Mouse (Mus musculus): ENCODE data around the gene Mindy1. TPM values are rescaled to one million over a fixed set of nuclear protein-coding genes. Genes with fewer than 3 reads are reported as not detected.

The Mindy1 gene
- polyA plus RNA-seq, 1 experiment from 2014 or later = 42.9 TPM

DNA sequence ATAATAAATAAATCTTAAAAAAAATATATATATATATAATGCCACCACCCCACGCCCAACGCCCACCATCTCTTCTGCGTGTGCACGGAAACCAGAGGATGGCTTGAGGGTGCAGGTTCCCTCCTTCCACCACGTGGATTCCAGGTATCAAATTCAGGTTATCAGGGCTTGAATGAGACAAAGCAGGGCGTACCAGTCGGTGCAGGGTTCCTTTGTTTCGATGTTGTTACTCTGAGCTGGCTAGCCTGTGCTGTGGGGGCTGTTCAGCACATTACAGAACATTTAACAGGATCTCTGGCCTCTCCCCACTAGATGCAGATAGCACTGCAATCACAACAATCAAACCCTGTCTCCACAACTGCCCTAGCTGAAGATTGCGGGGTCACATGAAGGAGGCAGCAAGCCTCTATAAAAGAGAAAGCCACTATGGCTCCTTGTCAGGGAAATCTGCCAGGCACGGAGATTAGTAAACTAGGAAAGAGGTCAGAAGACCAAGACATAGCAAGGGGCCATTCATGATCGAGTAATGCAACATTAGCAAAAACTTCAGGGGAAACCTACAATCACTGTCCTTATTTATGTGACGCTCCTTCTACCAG is 10.3 kb upstream of the Mindy1 start:
- ATAC-seq (ENCODE audit: insufficient number of reproducible peaks, insufficient read depth, low FRiP score, low TSS enrichment, low read depth) = no peak

DNA sequence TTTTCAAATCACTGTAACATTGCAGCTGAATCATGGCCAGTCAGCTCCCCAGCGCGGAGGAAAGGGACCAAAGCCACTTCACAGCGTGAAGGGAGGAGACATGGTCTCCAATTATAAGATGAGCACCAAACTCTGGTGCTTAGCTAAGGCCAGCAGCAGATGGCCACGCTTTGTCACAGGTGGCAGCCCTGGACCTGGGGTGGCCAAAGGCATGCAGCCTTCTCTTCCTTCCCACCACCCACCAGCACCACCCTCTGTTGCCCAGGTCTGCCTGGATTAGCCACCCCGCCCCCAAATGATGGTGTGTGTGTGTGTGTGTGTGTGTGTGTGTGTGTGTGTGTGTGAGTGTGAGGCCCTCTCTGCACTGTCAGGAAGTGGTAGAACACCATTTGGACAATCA is 7.7 kb upstream of the Mindy1 start:
- no peak overlapping the region for H3K4me3 ChIP-seq
- H3K9me3 ChIP-seq = no peaks in the 10 kb centered on the region
- H3K4me1 ChIP-seq = no peaks in the 10 kb centered on the region
- 91% methylated on average over 5 of the region's 5 CpGs for WGBS
- peaks cover 11% of the 10 kb centered on the region for H3K36me3 ChIP-seq
- H3K27ac ChIP-seq = no peak overlapping the region
- H3K9ac ChIP-seq = no peak overlapping the region
- ATAC-seq (ENCODE audit: insufficient number of reproducible peaks, insufficient read depth, low FRiP score, low TSS enrichment, low read depth) = no peak
- no peaks in the 10 kb centered on the region for H3K27me3 ChIP-seq
- H3K4me2 ChIP-seq = no peak overlapping the region

More for the DNA sequence above, 10.3 kb upstream of the Mindy1 start:
- Histone ChIP-seq H3K36me3 (peaks cover 37% of the 10 kb centered on the region), H3K27ac (no peak overlapping the region), H3K27me3 (no peaks in the 10 kb centered on the region), H3K4me2 (no peak overlapping the region), H3K4me3 (no peak overlapping the region), H3K9me3 (no peaks in the 10 kb centered on the region), H3K9ac (no peak overlapping the region), H3K4me1 (no peaks in the 10 kb centered on the region)
- 82% methylated on average over 12 of the region's 12 CpGs for WGBS

DNA sequence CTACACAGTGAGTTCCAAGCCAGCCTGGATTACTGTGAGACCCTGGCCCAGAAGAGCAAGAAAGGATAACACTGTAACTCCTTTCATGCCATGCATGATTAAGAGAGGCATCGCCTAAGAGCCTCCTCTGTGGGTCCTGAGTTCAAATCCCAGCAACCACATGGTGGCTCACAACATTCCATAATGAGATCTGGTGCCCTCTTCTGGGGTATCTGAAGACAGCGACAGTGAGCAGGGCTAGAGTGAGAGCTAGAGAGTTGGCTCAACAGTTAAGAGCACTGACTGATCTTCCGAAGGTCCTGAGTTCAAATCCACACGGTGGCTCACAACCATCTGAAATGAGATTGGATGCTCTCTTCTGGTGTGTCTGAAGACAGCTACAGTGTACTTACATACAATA is 6.7 kb upstream of the Mindy1 start:
- Histone ChIP-seq H3K27ac (no peak overlapping the region), H3K36me3 (peaks cover 1% of the 10 kb centered on the region; the same call in 1 of the 2 replicates), H3K4me2 (no peak overlapping the region), H3K27me3 (no peaks in the 10 kb centered on the region), H3K4me3 (no peak overlapping the region), H3K4me1 (no peaks in the 10 kb centered on the region), H3K9ac (no peak overlapping the region), H3K9me3 (no peaks in the 10 kb centered on the region)
- WGBS = 90% methylated on average over 4 of the region's 4 CpGs
- ATAC-seq (ENCODE audit: insufficient number of reproducible peaks, insufficient read depth, low FRiP score, low TSS enrichment, low read depth) = no peak

DNA sequence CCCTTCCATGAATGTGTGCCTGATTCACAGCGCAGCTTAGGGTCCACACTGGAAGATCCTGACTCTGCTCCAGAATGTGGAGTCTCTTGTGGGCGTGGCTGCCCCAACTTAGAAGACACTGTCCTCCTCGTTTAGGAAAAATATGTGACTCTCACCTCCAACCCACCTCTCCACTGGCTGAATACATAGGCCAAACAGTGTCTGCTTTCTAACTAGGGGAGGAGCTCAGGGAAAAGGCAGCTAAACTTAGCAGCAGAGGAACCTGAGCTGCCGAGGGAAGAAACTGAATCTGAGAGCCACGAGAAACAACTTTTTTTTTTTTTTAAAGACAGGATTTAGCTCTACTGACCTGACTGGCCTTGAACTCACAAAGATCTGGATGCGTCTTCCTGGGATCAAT is 6.0 kb upstream of the Mindy1 start:
- no peaks in the 10 kb centered on the region for H3K27me3 ChIP-seq
- no peak overlapping the region for H3K9ac ChIP-seq
- ATAC-seq (ENCODE audit: insufficient number of reproducible peaks, insufficient read depth, low FRiP score, low TSS enrichment, low read depth) = no peak
- 67% methylated on average over 6 of the region's 6 CpGs for WGBS
- H3K36me3 ChIP-seq = no peaks in the 10 kb centered on the region
- H3K4me2 ChIP-seq = no peak overlapping the region
- H3K4me3 ChIP-seq = no peak overlapping the region
- H3K27ac ChIP-seq = no peak overlapping the region
- H3K9me3 ChIP-seq = no peaks in the 10 kb centered on the region
- H3K4me1 ChIP-seq = no peaks in the 10 kb centered on the region

DNA sequence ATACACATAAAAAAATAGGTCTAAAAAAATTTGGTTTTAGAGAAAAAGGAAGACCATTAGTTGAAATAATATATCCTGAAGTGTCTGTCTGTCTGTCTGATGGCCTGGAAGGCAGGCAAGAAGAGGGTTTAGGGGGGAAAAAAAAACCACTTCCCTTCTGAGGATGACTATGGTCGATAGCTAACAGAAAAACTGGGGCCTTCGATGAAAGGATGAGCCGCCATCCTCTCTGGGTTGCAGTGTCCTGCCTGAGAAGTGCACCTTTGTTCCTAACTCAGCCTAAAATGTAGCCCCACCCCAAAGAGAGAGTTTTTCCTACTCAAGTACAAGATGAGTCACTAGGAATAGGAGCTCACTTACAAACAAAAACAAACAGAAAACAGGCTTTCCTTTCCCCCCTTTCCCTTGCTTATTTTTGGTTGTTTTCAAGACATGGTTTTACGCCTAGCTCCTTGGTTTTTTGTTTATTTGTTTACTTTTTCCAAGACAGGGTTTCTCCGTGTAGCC is 4.7 kb upstream of the Mindy1 start:
- H3K27me3 ChIP-seq = no peaks in the 10 kb centered on the region
- peaks cover 5% of the 10 kb centered on the region for H3K4me1 ChIP-seq
- no peak overlapping the region for H3K27ac ChIP-seq
- H3K9ac ChIP-seq = no peak overlapping the region
- no peak for ATAC-seq (ENCODE audit: insufficient number of reproducible peaks, insufficient read depth, low FRiP score, low TSS enrichment, low read depth)
- no peaks in the 10 kb centered on the region for H3K9me3 ChIP-seq
- no peak overlapping the region for H3K4me2 ChIP-seq
- H3K4me3 ChIP-seq = no peak overlapping the region
- 75% methylated on average over 5 of the region's 5 CpGs for WGBS
- no peaks in the 10 kb centered on the region for H3K36me3 ChIP-seq

DNA sequence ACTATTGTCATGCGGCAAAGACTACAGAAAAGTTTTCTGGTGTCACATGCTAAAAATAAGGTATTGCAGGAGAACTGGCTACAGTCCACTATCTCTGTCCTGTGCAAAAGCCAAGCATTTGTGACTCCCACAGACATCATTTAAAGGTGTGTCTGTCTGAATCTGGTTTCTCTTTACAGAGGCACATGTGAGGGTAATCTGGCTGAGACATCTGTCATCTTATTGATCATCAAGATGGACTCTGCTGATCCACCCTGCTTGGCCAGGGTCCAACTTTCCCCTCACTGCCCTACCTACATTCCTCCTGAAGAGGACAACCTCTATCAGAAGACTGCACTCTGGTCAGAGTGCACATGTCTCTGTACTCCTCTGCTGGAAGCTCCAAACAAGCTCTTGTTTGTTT is 4.0 kb upstream of the Mindy1 start:
- Histone ChIP-seq H3K4me1 (peaks cover 5% of the 10 kb centered on the region), H3K27ac (0 out of 2 replicates have a peak overlapping the region, but pooled peaks have one; percentile 11), H3K9me3 (no peaks in the 10 kb centered on the region), H3K27me3 (no peaks in the 10 kb centered on the region), H3K4me3 (no peak overlapping the region), H3K36me3 (no peaks in the 10 kb centered on the region), H3K9ac (no peak overlapping the region), H3K4me2 (no peak overlapping the region)
- 96% methylated on average over 1 of the region's 1 CpGs for WGBS
- no peak for ATAC-seq (ENCODE audit: insufficient number of reproducible peaks, insufficient read depth, low FRiP score, low TSS enrichment, low read depth)

DNA sequence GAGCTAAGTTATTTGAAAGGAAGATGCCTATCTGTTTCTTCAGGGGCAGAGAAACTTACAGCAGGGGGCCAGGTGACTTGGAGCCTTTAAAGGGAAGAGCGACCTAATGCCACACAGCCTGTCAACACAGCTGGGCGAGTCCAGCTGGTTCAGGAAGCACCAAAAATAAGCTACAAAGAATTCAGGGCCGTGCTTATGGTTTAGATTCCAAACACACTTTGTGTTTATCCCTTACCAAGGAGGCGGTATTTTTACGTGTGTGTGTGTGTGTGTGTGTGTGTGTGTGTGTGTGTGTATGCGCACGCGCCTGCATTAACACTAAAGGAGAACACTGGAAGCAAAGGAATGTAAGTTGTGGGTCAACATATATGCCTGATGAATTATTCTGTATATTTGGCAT is 398 bp upstream of the Mindy1 start:
- no peaks in the 10 kb centered on the region for H3K36me3 ChIP-seq
- H3K4me1 ChIP-seq = peaks cover 22% of the 10 kb centered on the region
- H3K9ac ChIP-seq = peak overlapping the region; percentile 89
- H3K27me3 ChIP-seq = no peaks in the 10 kb centered on the region
- WGBS = 14% methylated on average over 8 of the region's 8 CpGs
- H3K27ac ChIP-seq = peak overlapping the region; percentile 91
- ATAC-seq (ENCODE audit: insufficient number of reproducible peaks, insufficient read depth, low FRiP score, low TSS enrichment, low read depth) = no peak
- peak overlapping the region; percentile 83 for H3K4me2 ChIP-seq
- H3K9me3 ChIP-seq = no peaks in the 10 kb centered on the region
- H3K4me3 ChIP-seq = peak overlapping the region; percentile 77

DNA sequence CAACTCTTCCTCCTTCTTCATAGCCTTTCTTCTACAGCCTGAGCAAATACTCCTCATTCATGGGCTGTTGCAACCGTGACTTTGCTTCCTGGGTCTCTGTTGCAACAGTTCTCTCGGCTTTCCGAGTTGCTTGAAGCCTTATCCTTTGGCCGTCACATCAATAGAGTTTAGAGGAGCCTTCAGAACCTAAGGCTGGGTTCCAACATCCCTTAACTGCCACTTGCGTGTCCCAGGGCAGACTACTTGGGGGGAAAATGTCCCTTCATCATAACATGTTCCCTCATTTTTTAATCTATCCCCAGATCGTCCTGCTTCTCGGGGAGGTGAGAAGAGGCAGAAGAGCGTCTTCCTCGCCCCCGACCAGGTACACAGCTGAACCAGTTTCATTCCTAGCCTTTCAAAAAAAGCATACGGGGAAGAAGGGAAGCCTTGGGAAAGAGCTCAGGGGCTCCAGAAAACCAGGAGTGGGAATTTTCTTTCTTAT is 1.3 kb downstream of the Mindy1 start:
- H3K36me3 ChIP-seq = 0 out of 2 replicates have a peak, but pooled peaks cover 8% of the 10 kb centered on the region

DNA sequence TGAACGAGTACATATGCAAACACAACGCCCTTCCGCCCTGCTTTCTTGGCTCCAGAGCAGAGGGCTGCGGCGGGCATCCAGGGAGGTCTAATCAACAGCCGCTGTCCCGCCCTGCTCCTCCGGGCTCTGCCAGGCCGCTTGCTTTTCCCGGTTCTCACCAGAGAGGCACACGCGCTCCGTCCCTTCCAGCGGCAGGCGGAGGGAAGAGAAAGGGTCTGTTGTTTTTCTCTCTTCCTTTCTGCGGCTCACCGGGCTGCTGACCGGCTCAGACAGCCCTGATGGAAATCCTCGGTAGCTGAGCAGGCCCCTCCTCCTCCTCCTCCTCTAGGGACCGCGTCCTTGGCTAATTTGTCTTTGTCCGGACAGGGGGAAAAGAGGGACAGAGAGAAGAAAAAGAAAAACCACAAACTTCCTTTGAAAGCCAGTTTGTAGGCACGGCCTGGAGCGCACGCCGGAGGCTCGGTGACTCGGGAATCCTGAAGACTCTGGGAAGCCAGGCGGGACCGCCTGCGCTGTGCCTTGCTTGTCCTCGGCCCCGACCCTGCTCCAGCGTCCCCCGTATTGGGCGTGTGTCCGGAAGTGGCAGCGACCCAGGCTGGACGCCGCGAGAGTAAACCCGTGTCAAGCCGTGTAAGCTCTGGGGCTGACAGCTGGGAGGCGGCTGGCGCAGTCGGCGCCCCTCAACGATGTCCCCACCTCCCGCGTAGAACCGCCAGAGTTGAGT is 1.9 kb downstream of the Mindy1 start:
- ATAC-seq (ENCODE audit: insufficient number of reproducible peaks, insufficient read depth, low FRiP score, low TSS enrichment, low read depth) = peak; percentile 66
- WGBS = under 1% methylated on average over 49 of the region's 51 CpGs
- Histone ChIP-seq H3K9me3 (no peaks in the 10 kb centered on the region), H3K4me2 (peak overlapping the region; percentile 83), H3K36me3 (peaks cover 14% of the 10 kb centered on the region), H3K27me3 (no peaks in the 10 kb centered on the region), H3K27ac (peak overlapping the region; percentile 98), H3K9ac (peak overlapping the region; percentile 87), H3K4me1 (peaks cover 25% of the 10 kb centered on the region), H3K4me3 (peak overlapping the region; percentile 77)

More for the DNA sequence above, 1.3 kb downstream of the Mindy1 start:
- Histone ChIP-seq H3K9ac (peak overlapping the region; percentile 87), H3K4me3 (peak overlapping the region; percentile 77), H3K4me1 (peaks cover 25% of the 10 kb centered on the region), H3K4me2 (peak overlapping the region; percentile 83), H3K27me3 (no peaks in the 10 kb centered on the region), H3K27ac (peak overlapping the region; percentile 98), H3K9me3 (no peaks in the 10 kb centered on the region)
- under 1% methylated on average over 11 of the region's 11 CpGs for WGBS
- ATAC-seq (ENCODE audit: insufficient number of reproducible peaks, insufficient read depth, low FRiP score, low TSS enrichment, low read depth) = no peak

DNA sequence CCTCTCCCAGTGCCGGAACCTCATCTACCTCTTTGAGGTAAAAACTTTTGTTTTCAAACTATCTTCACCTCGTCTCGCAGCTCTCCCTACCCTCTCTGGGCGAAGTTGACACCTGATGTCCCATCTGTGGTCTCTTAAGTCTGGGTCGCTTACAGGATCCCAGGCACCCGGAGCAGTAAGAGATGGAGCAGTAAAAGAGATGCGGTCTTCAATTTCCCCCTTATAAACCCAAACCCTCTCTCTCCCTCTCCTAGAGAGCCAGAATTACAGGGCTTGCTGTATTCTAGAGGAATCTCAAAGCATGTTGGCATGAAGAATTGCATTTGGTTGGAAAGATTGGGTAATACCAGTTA is 2.4 kb downstream of the Mindy1 start:
- peak overlapping the region; percentile 98 for H3K27ac ChIP-seq
- peaks cover 20% of the 10 kb centered on the region for H3K36me3 ChIP-seq
- peak overlapping the region; percentile 87 for H3K9ac ChIP-seq
- H3K27me3 ChIP-seq = no peaks in the 10 kb centered on the region
- peak overlapping the region; percentile 77 for H3K4me3 ChIP-seq
- H3K4me2 ChIP-seq = peak overlapping the region; percentile 83
- peaks cover 25% of the 10 kb centered on the region for H3K4me1 ChIP-seq
- H3K9me3 ChIP-seq = no peaks in the 10 kb centered on the region
- WGBS = 1% methylated on average over 7 of the region's 7 CpGs
- ATAC-seq (ENCODE audit: insufficient number of reproducible peaks, insufficient read depth, low FRiP score, low TSS enrichment, low read depth) = no peak

DNA sequence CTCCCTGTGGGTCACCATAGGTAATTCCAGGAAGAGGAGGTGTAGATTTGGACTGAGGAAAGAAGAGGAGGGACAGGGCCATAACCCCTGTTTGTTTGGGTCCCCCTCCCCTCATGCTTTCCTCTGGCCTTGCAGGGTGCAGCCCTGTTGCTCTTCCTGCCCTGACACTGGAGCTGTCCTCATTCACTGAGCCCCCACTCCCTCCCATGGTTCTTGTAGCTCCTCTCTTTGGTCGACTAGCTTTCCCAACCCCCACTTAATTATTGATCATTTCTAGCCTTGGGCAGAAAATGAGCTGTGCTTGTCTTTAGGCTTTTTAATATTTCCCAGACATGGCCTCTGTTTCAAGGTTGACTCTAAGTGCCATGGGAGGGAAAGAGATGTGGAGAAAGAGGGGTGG is 2.9 kb downstream of the Mindy1 start:
- Histone ChIP-seq H3K27me3 (no peaks in the 10 kb centered on the region), H3K4me1 (peaks cover 25% of the 10 kb centered on the region), H3K27ac (peak overlapping the region; percentile 98; the same call in 1 of the 2 replicates), H3K36me3 (peaks cover 25% of the 10 kb centered on the region), H3K9ac (peak overlapping the region; percentile 87), H3K9me3 (no peaks in the 10 kb centered on the region), H3K4me2 (peak overlapping the region; percentile 83), H3K4me3 (peak overlapping the region; percentile 77)
- 3% methylated on average over 1 of the region's 1 CpGs for WGBS
- no peak for ATAC-seq (ENCODE audit: insufficient number of reproducible peaks, insufficient read depth, low FRiP score, low TSS enrichment, low read depth)

Data from embryonic facial prominence, embryonic 13.5 days (tissue).